Mouse (Mus musculus): ENCODE measurements around the gene Atxn1.

- TF ChIP-seq CTCF (IDR thresholded peaks at IDR 0.05; ENCODE audit: insufficient read depth, low read depth, low read length) (no peak), POLR2A (IDR thresholded peaks at IDR 0.05; ENCODE audit: insufficient read depth, low read depth, low read length) (no peak)
Measured at GRCm38 (mm10) chr13:45721621-45722020, 243.2 kb downstream of the Atxn1 start.

All from olfactory bulb, adult 2 months (tissue).